Mouse (Mus musculus) forebrain, postnatal 0 days (tissue): Measurements from ENCODE around the gene Sorbs1. TPM values are rescaled to one million over a fixed set of nuclear protein-coding genes. Genes with fewer than 3 reads are reported as not detected.
A peak's percentile ranks its signal among the peaks of the same experiment; 100 is the strongest.

ENCODE experiments used
- ATAC-seq: fragments of 200-750 bp; cut with Nextera tagmentation; 2 replicates; pipeline ENCODE4 v1.8.0; 2017; ENCODE audit warnings: mild to moderate bottlenecking, moderate library complexity
- DNase-seq: peaks from one replicate; pipeline ENCODE4 v3.0.0-alpha.2; 2015
- H3K27ac ChIP-seq: fragments of 300-500 bp; sonication (generic); 2 replicates; pipeline ENCODE4 v1.5.1; 2014; ENCODE audit warnings: low read depth, mild to moderate bottlenecking, antibody characterized with exemption, low read length, moderate library complexity, mixed read lengths
- H3K27me3 ChIP-seq: fragments of 300-500 bp; sonication (generic); 2 replicates; pipeline ENCODE4 v1.6.1; 2014; ENCODE audit warnings: mild to moderate bottlenecking, low read length, mixed read lengths; ENCODE audit not compliant: insufficient read depth
- H3K36me3 ChIP-seq: fragments of 300-500 bp; sonication (generic); 2 replicates; pipeline ENCODE4 v1.6.1; 2014; ENCODE audit warnings: mild to moderate bottlenecking, moderate library complexity; ENCODE audit not compliant: insufficient read depth
- H3K4me1 ChIP-seq: fragments of 300-500 bp; sonication (generic); 2 replicates; pipeline ENCODE4 v1.6.1; 2014; ENCODE audit warnings: antibody characterized with exemption; ENCODE audit not compliant: insufficient read depth
- H3K4me2 ChIP-seq: fragments of 300-500 bp; sonication (generic); 2 replicates; pipeline ENCODE4 v1.6.1; 2014; ENCODE audit warnings: low read depth, mild to moderate bottlenecking, moderate library complexity
- H3K4me3 ChIP-seq: fragments of 300-500 bp; sonication (generic); 2 replicates; pipeline ENCODE4 v1.5.1; 2014; ENCODE audit warnings: low read depth, low read length, mixed read lengths
- H3K9ac ChIP-seq: fragments of 300-500 bp; sonication (generic); 2 replicates; pipeline ENCODE4 v1.6.1; 2014; ENCODE audit warnings: mild to moderate bottlenecking
- H3K9me3 ChIP-seq: fragments of 300-500 bp; sonication (generic); 2 replicates; pipeline ENCODE4 v1.6.1; 2016; ENCODE audit warnings: low read length
- CTCF ChIP-seq: sonication (generic); IDR thresholded peaks from 2 replicates; pipeline ENCODE4 v1.5.1; 2016; ENCODE audit warnings: antibody characterized with exemption, control low read depth, low read depth
- WGBS: fragments of 180-500 bp; shearing (Covaris S2); extraction: QIAGEN DNeasy Blood & Tissue Kit; methylation state at CpG from one replicate; pipeline ENCODE4 v1.1.7; 2014; 5-methylcytosine and 5-hydroxymethylcytosine counted together
- polyA plus RNA-seq: library from polyadenylated mRNA; unstranded; fragments of >200 nt; fragmentation: Nextera tagmentation; extraction: Ambion mirVana; gene quantifications from 2 replicates; pipeline ENCODE4 v1.2.1, GENCODE M21; 2015
- total RNA-seq: library from RNA; depleted of rRNA; stranded (reverse); fragments of >200 nt; gene quantifications from 2 replicates; pipeline ENCODE4 v1.2.3, GENCODE M21; 2014

The Sorbs1 gene
- total and polyA plus RNA-seq, 2 experiments from 2014 or later: 51.8 to 74.9 TPM

DNA sequence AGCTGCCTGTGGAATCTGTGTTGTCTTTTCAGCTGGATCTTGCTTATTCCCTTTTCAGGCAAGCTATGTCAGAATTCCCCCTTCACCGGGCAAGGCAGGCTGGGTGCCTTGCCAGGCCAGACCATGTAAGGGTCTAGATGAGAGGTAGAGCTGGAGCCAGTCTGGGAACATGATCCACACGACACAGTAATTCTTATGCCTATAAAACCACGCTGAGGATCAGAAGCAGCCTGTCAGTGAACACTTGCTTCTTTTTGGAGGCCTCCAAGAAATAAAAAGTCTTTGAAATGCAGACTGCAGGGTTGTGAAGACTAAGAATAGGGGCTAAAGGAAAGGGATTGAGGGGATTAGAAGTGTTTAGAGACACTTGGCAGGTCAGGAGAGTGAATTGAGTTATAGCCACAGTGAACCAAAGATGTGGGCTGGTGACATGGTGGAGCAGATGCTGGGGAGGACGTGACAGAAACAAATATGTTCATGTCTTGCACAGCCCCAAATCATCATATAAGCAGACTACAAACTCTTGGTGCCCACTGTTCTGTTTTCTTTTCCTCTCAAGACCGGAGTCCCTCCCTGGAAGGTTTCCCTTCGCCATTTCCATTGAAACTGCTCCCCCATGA is 36.0 kb upstream of the Sorbs1 start:
- no peaks in the 10 kb centered on the region for H3K27me3 ChIP-seq
- no peaks in the 10 kb centered on the region for H3K9me3 ChIP-seq
- H3K4me1 ChIP-seq: no peaks in the 10 kb centered on the region
- 34% methylated on average over 6 of the region's 6 CpGs for WGBS
- TF ChIP-seq CTCF: no peak
- peak; percentile 59 for ATAC-seq
- no peak overlapping the region for H3K4me3 ChIP-seq
- 0 out of 2 replicates have a peak overlapping the region, but pooled peaks have one; percentile 15 for H3K27ac ChIP-seq
- H3K4me2 ChIP-seq: no peak overlapping the region
- no peak for DNase-seq
- peaks cover 42% of the 10 kb centered on the region for H3K36me3 ChIP-seq
- H3K9ac ChIP-seq: no peak overlapping the region

- H3K4me2 ChIP-seq: no peak overlapping the region
- peaks cover 36% of the 10 kb centered on the region for H3K36me3 ChIP-seq
- H3K4me1 ChIP-seq: no peaks in the 10 kb centered on the region
- 36% methylated on average over 5 of the region's 5 CpGs for WGBS
- H3K4me3 ChIP-seq: no peak overlapping the region
- ATAC-seq: no peak
- no peaks in the 10 kb centered on the region for H3K27me3 ChIP-seq
- 0 out of 2 replicates have a peak overlapping the region, but pooled peaks have one; percentile 15 for H3K27ac ChIP-seq
- no peak for DNase-seq
- H3K9me3 ChIP-seq: no peaks in the 10 kb centered on the region
- no peak overlapping the region for H3K9ac ChIP-seq
- TF ChIP-seq CTCF: no peak
Measured at GRCm38 (mm10) chr19:40548796-40549515, 35.4 kb upstream of the Sorbs1 start.

GRCm38 (mm10) chr19:40548386-40548785 is 34.8 kb upstream of the Sorbs1 start:
- no peak overlapping the region for H3K9ac ChIP-seq
- H3K27me3 ChIP-seq: no peaks in the 10 kb centered on the region
- TF ChIP-seq CTCF: no peak
- DNase-seq (no peak), ATAC-seq (no peak)
- 90% methylated on average over 6 of the region's 6 CpGs for WGBS
- no peaks in the 10 kb centered on the region for H3K4me1 ChIP-seq
- H3K4me3 ChIP-seq: no peak overlapping the region
- peaks cover 30% of the 10 kb centered on the region for H3K36me3 ChIP-seq
- H3K27ac ChIP-seq: no peak overlapping the region
- no peaks in the 10 kb centered on the region for H3K9me3 ChIP-seq
- H3K4me2 ChIP-seq: no peak overlapping the region

- H3K9me3 ChIP-seq: 0 out of 2 replicates have a peak, but pooled peaks cover 2% of the 10 kb centered on the region
- peak; percentile 99 for TF ChIP-seq CTCF
- 3% methylated on average over 3 of the region's 3 CpGs for WGBS
- no peaks in the 10 kb centered on the region for H3K27me3 ChIP-seq
- no peaks in the 10 kb centered on the region for H3K36me3 ChIP-seq
- no peak overlapping the region for H3K27ac ChIP-seq
- peak; percentile 92 for ATAC-seq
- no peak overlapping the region for H3K4me2 ChIP-seq
- H3K9ac ChIP-seq: no peak overlapping the region
- no peak overlapping the region for H3K4me3 ChIP-seq
- DNase-seq: peak; percentile 91
- H3K4me1 ChIP-seq: no peaks in the 10 kb centered on the region
Measured at GRCm38 (mm10) chr19:40544856-40545255, 31.3 kb upstream of the Sorbs1 start.

GRCm38 (mm10) chr19:40542776-40543175 is 29.2 kb upstream of the Sorbs1 start:
- Histone ChIP-seq H3K27ac (no peak overlapping the region), H3K9me3 (0 out of 2 replicates have a peak, but pooled peaks cover 2% of the 10 kb centered on the region), H3K36me3 (no peaks in the 10 kb centered on the region), H3K4me1 (no peaks in the 10 kb centered on the region), H3K27me3 (no peaks in the 10 kb centered on the region), H3K4me2 (no peak overlapping the region), H3K4me3 (no peak overlapping the region), H3K9ac (no peak overlapping the region)
- DNase-seq (no peak), ATAC-seq (no peak)
- WGBS: 92% methylated on average over 7 of the region's 7 CpGs
- no peak for TF ChIP-seq CTCF

DNA sequence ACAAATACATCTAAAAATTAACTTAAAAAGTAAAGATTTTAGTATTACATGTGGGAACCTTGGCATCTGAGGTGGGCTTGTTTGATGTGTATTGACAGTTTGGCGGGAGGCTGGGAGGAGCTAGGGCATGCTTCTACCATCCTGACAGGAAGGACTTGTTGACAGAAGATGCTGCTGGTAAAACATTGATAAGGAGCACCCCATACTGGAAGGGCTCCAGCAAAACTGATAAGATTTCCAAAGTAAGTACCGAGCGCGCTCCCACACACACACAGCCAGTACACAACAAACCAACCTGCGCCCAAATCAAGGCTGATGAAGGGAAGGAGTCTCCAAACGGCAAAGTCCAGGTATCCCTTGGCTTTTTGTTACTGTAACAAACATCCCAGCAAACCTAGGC is 22.9 kb upstream of the Sorbs1 start:
- DNase-seq: no peak
- WGBS: 88% methylated on average over 6 of the region's 6 CpGs

GRCm38 (mm10) chr19:40532525-40532924 is 18.9 kb upstream of the Sorbs1 start:
- no peak for TF ChIP-seq CTCF
- Histone ChIP-seq H3K4me3 (no peak overlapping the region), H3K27me3 (no peaks in the 10 kb centered on the region), H3K27ac (no peak overlapping the region), H3K9me3 (no peaks in the 10 kb centered on the region), H3K4me1 (no peaks in the 10 kb centered on the region), H3K9ac (no peak overlapping the region), H3K36me3 (no peaks in the 10 kb centered on the region), H3K4me2 (no peak overlapping the region)
- no peak for ATAC-seq
- no peak for DNase-seq
- 88% methylated on average over 5 of the region's 5 CpGs for WGBS

More for the DNA sequence above, 22.9 kb upstream of the Sorbs1 start:
- Histone ChIP-seq H3K36me3 (no peaks in the 10 kb centered on the region), H3K4me1 (no peaks in the 10 kb centered on the region), H3K9ac (no peak overlapping the region), H3K27ac (no peak overlapping the region), H3K27me3 (no peaks in the 10 kb centered on the region), H3K4me2 (no peak overlapping the region), H3K4me3 (no peak overlapping the region), H3K9me3 (0 out of 2 replicates have a peak, but pooled peaks cover 2% of the 10 kb centered on the region)
- ATAC-seq: no peak
- TF ChIP-seq CTCF: no peak
